Comparison of ENCODE assay signal across 9 mouse cellular contexts in the genomic region with DNA sequence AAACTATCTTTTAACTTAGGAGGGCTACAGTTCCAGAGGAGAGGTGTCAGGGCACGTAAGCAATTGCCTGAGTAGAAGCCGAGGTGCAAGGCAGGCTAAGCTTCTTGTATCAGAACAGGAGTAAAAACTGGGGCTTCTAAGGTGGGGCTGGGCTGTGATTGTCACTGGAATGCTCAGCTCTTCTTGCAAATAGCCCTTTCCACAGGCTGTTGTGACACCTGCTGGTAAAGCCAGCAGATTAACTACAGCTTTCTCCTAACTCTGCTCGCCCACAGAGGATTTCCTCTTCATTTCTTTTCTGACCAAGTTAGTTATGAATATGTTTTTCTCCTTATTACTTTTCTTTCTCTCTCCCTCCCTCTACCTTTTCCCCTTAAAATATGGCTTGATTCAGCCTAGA. TPM values are rescaled to one million over a fixed set of nuclear protein-coding genes. Genes with fewer than 3 reads are reported as not detected.
DNase-seq lines count a peak whose midpoint lies in the region; ATAC-seq and TF ChIP-seq lines count a peak whose summit lies in the region.
"Had no signal": no experiment of that assay in that cellular context is flagged by ENCODE, and none has a peak within 500 bp of the region (broad histone marks: within the 10 kb centered on the region; RNA-seq: fewer than 3 reads in every experiment).

No protein-coding gene starts in this region.

- no peak overlapping the region for H3K27ac ChIP-seq in kidney, postnatal 0 days
- H3K27ac ChIP-seq in kidney, embryonic 14.5 days (ENCODE audit: low read depth, low read length) = no peak overlapping the region

- no peaks in the 10 kb centered on the region for H3K27me3 ChIP-seq in kidney, postnatal 0 days (ENCODE audit: insufficient read depth, low read length)
- H3K27me3 ChIP-seq in kidney, embryonic 14.5 days (ENCODE audit: control insufficient read depth, insufficient read depth, low read length) = no peaks in the 10 kb centered on the region

- no peak overlapping the region for H3K4me2 ChIP-seq in kidney, postnatal 0 days (ENCODE audit: low read length)
- H3K4me2 ChIP-seq in kidney, embryonic 14.5 days (replicated peaks; ENCODE audit: low read depth, low read length) = no peak overlapping the region

- peak; percentile 54 for DNase-seq in kidney, postnatal 0 days (ENCODE audit: low spot score)
- peak; percentile 8 for DNase-seq in thymus, postnatal 0 days (ENCODE audit: low spot score)
- no peak for DNase-seq in thymus, postnatal 14 days
- peak; percentile 16 for DNase-seq in brain, embryonic 18.5 days (ENCODE audit: low read depth, low spot score)
- no peak for DNase-seq in spleen, postnatal 36 days (ENCODE audit: low spot score in 2 of 2)
- no peak for DNase-seq in thymus, adult 18-20 months
- DNase-seq: kidney, adult 18-20 months; lung, postnatal 14 days had no signal

- WGBS in kidney, postnatal 0 days = 39% methylated on average over 3 of the region's 3 CpGs
- 26% methylated on average over 3 of the region's 3 CpGs for WGBS in kidney, embryonic 14.5 days

- H3K4me1 ChIP-seq in kidney, postnatal 0 days (replicated peaks; ENCODE audit: insufficient read depth, low read length) = no peaks in the 10 kb centered on the region
- no peaks in the 10 kb centered on the region for H3K4me1 ChIP-seq in kidney, embryonic 14.5 days (ENCODE audit: control insufficient read depth, insufficient read depth, low read length)

- ATAC-seq in kidney, postnatal 0 days (replicated peaks; ENCODE audit: low FRiP score, low read depth) = no peak
- ATAC-seq in kidney, embryonic 14.5 days (ENCODE audit: low FRiP score, low TSS enrichment) = no peak

- no peak overlapping the region for H3K9ac ChIP-seq in kidney, postnatal 0 days (ENCODE audit: low read depth, low read length)
- H3K9ac ChIP-seq in kidney, embryonic 14.5 days (ENCODE audit: low read depth, low read length) = no peak overlapping the region

- TF ChIP-seq CTCF in kidney, postnatal 0 days (IDR thresholded peaks at IDR 0.05; ENCODE audit: low read depth) = peak; percentile 52

- no peaks in the 10 kb centered on the region for H3K9me3 ChIP-seq in kidney, postnatal 0 days (replicated peaks; ENCODE audit: low read length)
- H3K9me3 ChIP-seq in kidney, embryonic 14.5 days (ENCODE audit: control insufficient read depth, low read length) = no peaks in the 10 kb centered on the region

- no peaks in the 10 kb centered on the region for H3K36me3 ChIP-seq in kidney, postnatal 0 days (ENCODE audit: insufficient read depth, low read length)
- H3K36me3 ChIP-seq in kidney, embryonic 14.5 days (ENCODE audit: control insufficient read depth, insufficient read depth, low read length) = no peaks in the 10 kb centered on the region

- H3K4me3 ChIP-seq in kidney, postnatal 0 days (replicated peaks; ENCODE audit: low read depth, low read length) = no peak overlapping the region
- H3K4me3 ChIP-seq in kidney, embryonic 14.5 days (ENCODE audit: low read length) = no peak overlapping the region

RNA-seq across cellular contexts. Expression of a gene that starts 58.8 kb away (rescaled TPM):
- polyA plus RNA-seq in kidney, postnatal 0 days (2015; fragmentation: Nextera tagmentation; extraction: Ambion mirVana) = 1.4 and 1.6 TPM in 2 replicates
- polyA plus RNA-seq in kidney, embryonic 14.5 days (2014; fragmentation: Nextera tagmentation; extraction: Ambion mirVana) = 1.8 and 4.5 TPM in 2 replicates
- polyA plus RNA-seq in thymus, postnatal 0 days (2015; fragmentation: Nextera tagmentation; extraction: Ambion mirVana) = 23.6 and 24.5 TPM in 2 replicates

Comparison
In these comparisons a context has a peak if more than half of its experiments do, and no peak if none do; other contexts are left out.
1. DNase-seq: peak in kidney, postnatal 0 days (single experiment), thymus, postnatal 0 days (single experiment) and brain, embryonic 18.5 days (single experiment); none in thymus, postnatal 14 days (single experiment), spleen, postnatal 36 days (0 of 2) and thymus, adult 18-20 months (0 of 2).